Mouse (Mus musculus): ENCODE data around the gene Pde10a. TPM values are rescaled to one million over a fixed set of nuclear protein-coding genes. Genes with fewer than 3 reads are reported as not detected.

The Pde10a gene
- total and polyA plus RNA-seq, 3 experiments = 1.4 to 2.2 (median 1.9) TPM

- no peak for DNase-seq
- 68% methylated on average over 4 of the region's 4 CpGs for WGBS
- H3K4me1 ChIP-seq (ENCODE audit: control insufficient read depth, insufficient read depth, low read length) = no peaks in the 10 kb centered on the region
- no peak overlapping the region for H3K9ac ChIP-seq (ENCODE audit: low read depth, low read length)
- no peak overlapping the region for H3K27ac ChIP-seq
- H3K4me3 ChIP-seq = no peak overlapping the region
- no peaks in the 10 kb centered on the region for H3K27me3 ChIP-seq (ENCODE audit: control insufficient read depth, insufficient read depth, low read length)
- H3K79me2 ChIP-seq (replicated peaks; ENCODE audit: control insufficient read depth, insufficient read depth, low read length) = no peaks in the 10 kb centered on the region
- TF ChIP-seq CTCF (IDR thresholded peaks at IDR 0.05) (no peak), EP300 (IDR thresholded peaks at IDR 0.05; ENCODE audit: insufficient read depth, low read depth, low read length) (no peak), POLR2A (IDR thresholded peaks at IDR 0.05; ENCODE audit: insufficient read depth, low read depth, low read length) (no peak)
- no peaks in the 10 kb centered on the region for H3K36me3 ChIP-seq (ENCODE audit: control insufficient read depth, insufficient read depth, low read length)
- intact Hi-C loops (cut with DNase I) = loop anchor here (5.0 kb wide), 1 partner anchor 137 kb away; no protein-coding TSS in a partner anchor
Observed at GRCm38 (mm10) chr17:8749426-8749825, 224.3 kb downstream of the Pde10a start.

GRCm38 (mm10) chr17:8757576-8757975 is 232.4 kb downstream of the Pde10a start:
- WGBS = 88% methylated on average over 5 of the region's 5 CpGs
- H3K4me1 ChIP-seq (ENCODE audit: control insufficient read depth, insufficient read depth, low read length) = no peaks in the 10 kb centered on the region
- no peaks in the 10 kb centered on the region for H3K36me3 ChIP-seq (ENCODE audit: control insufficient read depth, insufficient read depth, low read length)
- intact Hi-C loops (cut with DNase I) = no loop called here
- H3K4me3 ChIP-seq = no peak overlapping the region
- no peak for DNase-seq
- no peak overlapping the region for H3K9ac ChIP-seq (ENCODE audit: low read depth, low read length)
- no peak overlapping the region for H3K27ac ChIP-seq
- no peaks in the 10 kb centered on the region for H3K27me3 ChIP-seq (ENCODE audit: control insufficient read depth, insufficient read depth, low read length)
- TF ChIP-seq EP300 (IDR thresholded peaks at IDR 0.05; ENCODE audit: insufficient read depth, low read depth, low read length) = no peak
- TF ChIP-seq CTCF (IDR thresholded peaks at IDR 0.05) = no peak
- TF ChIP-seq POLR2A (IDR thresholded peaks at IDR 0.05; ENCODE audit: insufficient read depth, low read depth, low read length) = no peak
- H3K79me2 ChIP-seq (replicated peaks; ENCODE audit: control insufficient read depth, insufficient read depth, low read length) = no peaks in the 10 kb centered on the region

GRCm38 (mm10) chr17:8763248-8763647 is 238.1 kb downstream of the Pde10a start:
- TF ChIP-seq CTCF (IDR thresholded peaks at IDR 0.05) (no peak), POLR2A (IDR thresholded peaks at IDR 0.05; ENCODE audit: insufficient read depth, low read depth, low read length) (no peak), EP300 (IDR thresholded peaks at IDR 0.05; ENCODE audit: insufficient read depth, low read depth, low read length) (no peak)
- Histone ChIP-seq H3K27ac (no peak overlapping the region), H3K4me1 (ENCODE audit: control insufficient read depth, insufficient read depth, low read length) (no peaks in the 10 kb centered on the region), H3K4me3 (no peak overlapping the region), H3K36me3 (ENCODE audit: control insufficient read depth, insufficient read depth, low read length) (no peaks in the 10 kb centered on the region), H3K9ac (ENCODE audit: low read depth, low read length) (no peak overlapping the region), H3K27me3 (ENCODE audit: control insufficient read depth, insufficient read depth, low read length) (no peaks in the 10 kb centered on the region), H3K79me2 (replicated peaks; ENCODE audit: control insufficient read depth, insufficient read depth, low read length) (no peaks in the 10 kb centered on the region)
- 16% methylated on average over 1 of the region's 1 CpGs for WGBS
- intact Hi-C loops (cut with DNase I) = no loop called here
- DNase-seq = no peak

- Histone ChIP-seq H3K4me3 (no peak overlapping the region), H3K79me2 (replicated peaks; ENCODE audit: control insufficient read depth, insufficient read depth, low read length) (no peaks in the 10 kb centered on the region), H3K36me3 (ENCODE audit: control insufficient read depth, insufficient read depth, low read length) (no peaks in the 10 kb centered on the region), H3K4me1 (ENCODE audit: control insufficient read depth, insufficient read depth, low read length) (no peaks in the 10 kb centered on the region), H3K27ac (no peak overlapping the region), H3K27me3 (ENCODE audit: control insufficient read depth, insufficient read depth, low read length) (no peaks in the 10 kb centered on the region), H3K9ac (ENCODE audit: low read depth, low read length) (no peak overlapping the region)
- WGBS = 80% methylated on average over 5 of the region's 5 CpGs
- TF ChIP-seq POLR2A (IDR thresholded peaks at IDR 0.05; ENCODE audit: insufficient read depth, low read depth, low read length) (no peak), EP300 (IDR thresholded peaks at IDR 0.05; ENCODE audit: insufficient read depth, low read depth, low read length) (no peak), CTCF (IDR thresholded peaks at IDR 0.05) (no peak)
- DNase-seq = no peak
- intact Hi-C loops (cut with DNase I) = no loop called here
Observed at GRCm38 (mm10) chr17:8765987-8766576, 240.9 kb downstream of the Pde10a start.

GRCm38 (mm10) chr17:8769155-8769554 is 244.0 kb downstream of the Pde10a start:
- TF ChIP-seq POLR2A (IDR thresholded peaks at IDR 0.05; ENCODE audit: insufficient read depth, low read depth, low read length) (no peak), EP300 (IDR thresholded peaks at IDR 0.05; ENCODE audit: insufficient read depth, low read depth, low read length) (no peak)
- 33% methylated on average over 1 of the region's 1 CpGs for WGBS
- no peaks in the 10 kb centered on the region for H3K79me2 ChIP-seq (replicated peaks; ENCODE audit: control insufficient read depth, insufficient read depth, low read length)
- no peak overlapping the region for H3K27ac ChIP-seq
- no peak overlapping the region for H3K4me3 ChIP-seq
- intact Hi-C loops (cut with DNase I) = no loop called here
- no peak for DNase-seq
- no peak overlapping the region for H3K9ac ChIP-seq (ENCODE audit: low read depth, low read length)
- H3K4me1 ChIP-seq (ENCODE audit: control insufficient read depth, insufficient read depth, low read length) = no peaks in the 10 kb centered on the region
- H3K27me3 ChIP-seq (ENCODE audit: control insufficient read depth, insufficient read depth, low read length) = no peaks in the 10 kb centered on the region
- no peaks in the 10 kb centered on the region for H3K36me3 ChIP-seq (ENCODE audit: control insufficient read depth, insufficient read depth, low read length)

GRCm38 (mm10) chr17:8773391-8773790 is 248.2 kb downstream of the Pde10a start:
- H3K27me3 ChIP-seq (ENCODE audit: control insufficient read depth, insufficient read depth, low read length) = no peaks in the 10 kb centered on the region
- H3K36me3 ChIP-seq (ENCODE audit: control insufficient read depth, insufficient read depth, low read length) = no peaks in the 10 kb centered on the region
- DNase-seq = no peak
- no peak overlapping the region for H3K4me3 ChIP-seq
- WGBS = 37% methylated on average over 6 of the region's 6 CpGs
- H3K79me2 ChIP-seq (replicated peaks; ENCODE audit: control insufficient read depth, insufficient read depth, low read length) = no peaks in the 10 kb centered on the region
- intact Hi-C loops (cut with DNase I) = no loop called here
- no peak overlapping the region for H3K9ac ChIP-seq (ENCODE audit: low read depth, low read length)
- no peak overlapping the region for H3K27ac ChIP-seq
- H3K4me1 ChIP-seq (ENCODE audit: control insufficient read depth, insufficient read depth, low read length) = no peaks in the 10 kb centered on the region
- no peak for TF ChIP-seq CTCF (IDR thresholded peaks at IDR 0.05)
- no peak for TF ChIP-seq POLR2A (IDR thresholded peaks at IDR 0.05; ENCODE audit: insufficient read depth, low read depth, low read length)
- TF ChIP-seq EP300 (IDR thresholded peaks at IDR 0.05; ENCODE audit: insufficient read depth, low read depth, low read length) = no peak
